Mouse (Mus musculus): ENCODE measurements around the gene Samm50. TPM values are rescaled to one million over a fixed set of nuclear protein-coding genes. Genes with fewer than 3 reads are reported as not detected.

Gene Samm50
- polyA plus RNA-seq, 1 experiment from 2014 or later, result 122 TPM

DNA sequence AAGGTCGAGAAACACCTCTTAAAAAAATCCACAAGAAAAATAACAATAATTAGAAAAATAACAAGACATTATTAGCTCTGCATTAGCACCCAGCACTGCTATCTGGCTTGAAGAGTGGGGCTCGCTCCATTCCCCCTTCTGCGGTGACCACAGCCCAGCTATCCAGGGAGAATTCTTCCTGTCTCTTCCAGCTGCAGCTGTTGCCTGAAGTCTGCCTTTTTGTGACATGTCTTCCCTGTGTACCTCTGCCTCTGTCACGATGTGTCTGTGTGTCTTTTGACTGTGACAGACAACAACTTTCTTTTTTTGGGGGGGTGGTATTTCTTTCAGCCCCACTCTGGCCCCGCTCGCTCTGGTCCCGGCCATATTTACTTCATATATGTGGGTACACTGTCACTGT lies 60.6 kb downstream of the Samm50 start:
- H3K4me1 ChIP-seq, result peaks cover 81% of the 10 kb centered on the region
- WGBS, result 87% methylated on average over 7 of the region's 7 CpGs
- peak overlapping the region; percentile 84 for H3K27ac ChIP-seq

DNA sequence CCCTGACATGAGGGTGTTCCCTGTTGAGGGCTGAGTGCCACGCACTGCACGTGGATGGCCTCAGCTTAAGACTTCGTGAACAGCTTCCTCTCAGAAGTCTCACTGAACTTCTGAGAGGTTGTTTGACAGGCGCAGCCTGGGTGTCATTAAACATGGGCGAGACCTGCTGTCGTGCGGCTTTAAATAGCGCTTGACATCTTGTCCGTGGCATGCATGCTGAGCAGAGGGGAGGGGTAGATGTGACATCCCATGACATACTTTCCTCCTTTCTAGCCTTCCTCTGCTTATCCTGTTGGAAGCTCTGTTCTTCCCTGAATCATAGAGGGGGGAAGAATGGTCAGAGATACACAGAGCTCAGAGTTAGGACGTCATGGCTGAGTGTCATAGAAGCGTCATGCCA lies 61.7 kb downstream of the Samm50 start:
- H3K4me1 ChIP-seq, result peaks cover 88% of the 10 kb centered on the region

More for the DNA sequence above, 60.6 kb downstream of the Samm50 start:
- no peaks in the 10 kb centered on the region for H3K36me3 ChIP-seq
- H3K4me3 ChIP-seq, result no peak overlapping the region
- H3K9me3 ChIP-seq, result no peaks in the 10 kb centered on the region
- no peak for DNase-seq (ENCODE audit: low spot score)
- no peaks in the 10 kb centered on the region for H3K27me3 ChIP-seq (ENCODE audit: insufficient read depth, poor library complexity, severe bottlenecking)

DNA sequence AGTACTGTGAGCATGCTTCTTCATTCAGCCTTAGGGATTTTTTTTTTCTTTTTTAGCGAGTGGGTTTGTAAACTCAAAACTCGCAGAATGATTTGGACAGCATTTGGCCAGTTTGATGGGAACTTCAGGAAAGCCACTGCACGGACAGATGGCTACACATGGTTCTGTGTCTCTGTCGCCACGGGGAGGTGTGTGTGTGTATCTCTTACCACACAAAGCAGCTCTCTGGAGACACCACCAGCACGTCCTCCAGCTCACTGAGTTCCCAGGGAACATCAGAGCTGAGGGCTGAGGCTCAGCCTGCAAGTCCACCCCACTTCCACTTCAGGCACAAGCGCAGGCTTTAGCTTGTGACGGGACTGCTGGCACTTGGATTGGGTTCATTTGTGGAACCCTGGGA lies 62.3 kb downstream of the Samm50 start:
- DNase-seq (ENCODE audit: low spot score), result no peak
- 59% methylated on average over 8 of the region's 8 CpGs for WGBS
- Histone ChIP-seq H3K9me3 (no peaks in the 10 kb centered on the region), H3K27me3 (ENCODE audit: insufficient read depth, poor library complexity, severe bottlenecking) (no peaks in the 10 kb centered on the region), H3K4me3 (no peak overlapping the region), H3K27ac (peak overlapping the region; percentile 84), H3K36me3 (no peaks in the 10 kb centered on the region), H3K4me1 (peaks cover 89% of the 10 kb centered on the region)

More for the DNA sequence above, 61.7 kb downstream of the Samm50 start:
- WGBS, result 34% methylated on average over 11 of the region's 11 CpGs
- H3K4me3 ChIP-seq, result no peak overlapping the region
- no peaks in the 10 kb centered on the region for H3K27me3 ChIP-seq (ENCODE audit: insufficient read depth, poor library complexity, severe bottlenecking)
- H3K36me3 ChIP-seq, result no peaks in the 10 kb centered on the region
- H3K9me3 ChIP-seq, result no peaks in the 10 kb centered on the region
- H3K27ac ChIP-seq, result peak overlapping the region; percentile 84
- peak; percentile 92 for DNase-seq (ENCODE audit: low spot score)

DNA sequence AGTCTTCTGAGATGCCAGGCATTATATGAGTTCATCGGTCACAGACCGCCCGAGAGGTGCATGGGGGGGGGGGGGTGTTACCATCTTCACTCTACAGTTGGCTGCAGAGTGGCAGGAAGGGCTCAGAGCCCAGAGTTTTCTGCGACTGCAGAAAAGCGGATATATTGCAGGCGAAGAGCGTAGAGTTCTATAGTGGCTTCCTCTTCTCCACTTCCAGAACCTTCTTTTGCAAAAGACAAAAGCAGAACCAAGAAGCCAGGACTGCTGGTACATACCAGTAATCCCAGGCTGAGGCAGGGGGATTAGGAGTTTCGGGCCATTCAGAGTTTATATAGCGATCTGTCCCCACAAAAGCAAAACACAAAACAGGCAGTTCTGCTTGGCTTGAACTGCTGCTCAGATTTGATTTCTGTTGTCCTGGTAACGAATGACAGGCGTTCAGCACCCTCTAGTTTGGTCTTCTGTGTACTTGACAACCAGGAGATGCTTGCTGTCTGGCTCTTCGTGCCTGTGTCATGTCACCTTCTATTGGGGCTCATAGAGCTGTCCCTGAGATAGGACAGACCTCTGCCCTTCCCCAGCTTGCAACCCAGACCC lies 64.3 kb downstream of the Samm50 start:
- Histone ChIP-seq H3K4me3 (no peak overlapping the region), H3K27me3 (ENCODE audit: insufficient read depth, poor library complexity, severe bottlenecking) (no peaks in the 10 kb centered on the region), H3K27ac (peak overlapping the region; percentile 84), H3K4me1 (peaks cover 90% of the 10 kb centered on the region), H3K36me3 (peaks cover 4% of the 10 kb centered on the region; the same call in 1 of the 2 replicates), H3K9me3 (no peaks in the 10 kb centered on the region)
- WGBS, result 72% methylated on average over 12 of the region's 12 CpGs
- DNase-seq (ENCODE audit: low spot score), result no peak

DNA sequence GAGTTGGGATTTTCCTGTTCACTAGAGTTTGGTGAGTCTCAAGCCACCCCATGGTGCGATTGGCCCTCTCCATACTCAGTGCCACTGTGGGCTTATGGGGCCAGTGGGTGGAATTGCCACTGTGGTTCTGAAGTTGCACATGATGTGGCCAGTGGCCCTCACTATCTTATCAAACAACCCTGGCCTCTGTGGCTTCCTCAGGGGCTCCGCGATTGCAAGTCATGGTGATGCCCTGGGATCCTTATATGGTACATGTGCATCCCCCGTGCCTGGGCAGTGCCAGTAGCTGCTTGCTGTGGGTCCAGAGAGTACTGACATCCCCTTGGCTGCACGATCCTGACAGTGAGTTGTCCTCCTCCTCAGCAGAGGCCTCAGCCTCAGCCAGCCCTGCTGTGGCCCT lies 64.8 kb downstream of the Samm50 start:
- Histone ChIP-seq H3K27me3 (ENCODE audit: insufficient read depth, poor library complexity, severe bottlenecking) (no peaks in the 10 kb centered on the region), H3K27ac (peak overlapping the region; percentile 84), H3K9me3 (no peaks in the 10 kb centered on the region), H3K4me3 (no peak overlapping the region), H3K36me3 (peaks cover 5% of the 10 kb centered on the region; the same call in 1 of the 2 replicates), H3K4me1 (peaks cover 85% of the 10 kb centered on the region)
- DNase-seq (ENCODE audit: low spot score), result no peak
- WGBS, result 42% methylated on average over 5 of the region's 5 CpGs

DNA sequence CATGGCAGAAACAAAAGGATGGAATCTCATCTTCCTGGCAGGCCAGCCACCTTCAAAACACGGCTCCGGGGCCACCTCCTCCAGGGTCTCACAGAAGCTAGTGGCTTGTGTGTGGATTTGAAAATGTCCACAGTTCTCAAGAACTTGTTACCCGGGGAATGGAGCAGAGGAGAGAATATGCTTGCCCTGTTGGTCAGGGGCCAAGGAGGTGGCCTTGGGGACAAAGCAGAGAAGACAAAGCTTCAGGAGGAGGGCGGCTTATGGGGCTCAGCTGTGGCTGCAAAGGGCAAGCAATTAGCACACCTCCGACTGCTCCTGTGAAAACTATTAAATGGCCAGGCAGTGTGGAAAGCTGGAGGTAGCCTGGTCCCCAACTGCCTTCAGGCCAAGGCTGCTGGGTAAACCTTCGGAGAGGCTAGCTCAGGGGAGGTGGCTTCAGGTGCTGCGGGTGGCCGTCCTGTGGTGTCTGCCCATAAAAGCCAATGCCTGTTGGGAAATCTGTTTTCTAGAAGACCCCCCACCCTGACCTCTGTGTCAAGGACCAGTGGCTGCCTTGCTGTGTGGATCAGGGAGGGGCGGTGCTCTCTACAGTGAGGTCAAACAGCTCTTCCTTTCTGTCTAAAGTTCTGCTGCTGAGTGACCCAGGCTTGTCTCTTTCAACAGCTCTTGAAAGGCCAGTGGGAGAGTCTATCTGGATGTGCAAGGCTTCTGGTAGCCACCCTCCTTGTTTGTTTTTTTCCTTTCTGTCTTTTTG lies 66.7 kb downstream of the Samm50 start:
- Histone ChIP-seq H3K36me3 (peaks cover 5% of the 10 kb centered on the region; the same call in 1 of the 2 replicates), H3K9me3 (no peaks in the 10 kb centered on the region), H3K27ac (peak overlapping the region; percentile 56), H3K4me1 (peaks cover 81% of the 10 kb centered on the region), H3K4me3 (no peak overlapping the region), H3K27me3 (ENCODE audit: insufficient read depth, poor library complexity, severe bottlenecking) (no peaks in the 10 kb centered on the region)
- no peak for DNase-seq (ENCODE audit: low spot score)
- WGBS, result 70% methylated on average over 9 of the region's 9 CpGs

DNA sequence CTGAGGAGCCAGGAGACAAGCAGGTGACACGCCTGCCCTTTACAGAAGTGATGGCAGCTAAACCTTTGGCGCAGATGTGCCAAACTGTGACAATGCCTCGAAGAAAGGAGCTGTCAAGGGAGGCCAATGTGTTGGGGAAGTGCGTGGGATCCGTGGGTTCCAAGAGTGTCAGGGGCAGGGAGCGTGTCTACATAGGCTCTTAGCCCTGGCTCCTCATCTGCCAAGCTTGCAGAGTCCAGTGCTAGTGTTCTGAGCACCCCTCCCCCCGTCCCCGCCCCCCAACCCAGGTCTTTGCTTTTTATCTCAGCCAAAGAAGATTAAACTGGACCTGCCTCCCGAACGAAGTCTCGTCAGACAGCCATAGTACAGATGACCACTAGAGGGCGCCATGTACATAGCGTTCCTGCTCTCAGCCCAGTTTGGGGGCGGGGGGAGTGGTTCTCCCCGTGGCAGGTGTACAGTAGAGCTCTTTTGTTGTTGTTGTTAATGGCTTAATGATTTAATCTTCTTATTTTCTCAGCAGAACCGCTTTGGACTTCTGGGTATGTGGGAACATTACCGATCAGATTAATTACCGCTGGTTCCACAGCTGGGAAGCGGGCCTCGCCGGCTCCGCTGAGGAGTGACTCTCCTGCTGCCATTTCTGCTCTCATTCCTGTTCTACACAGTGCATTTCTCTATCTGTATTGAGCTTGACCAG lies 68.2 kb downstream of the Samm50 start:
- H3K36me3 ChIP-seq, result peaks cover 8% of the 10 kb centered on the region
- 36% methylated on average over 22 of the region's 22 CpGs for WGBS
- H3K4me1 ChIP-seq, result peaks cover 75% of the 10 kb centered on the region
- peak; percentile 86 for DNase-seq (ENCODE audit: low spot score)
- peak overlapping the region; percentile 38; the same call in 1 of the 2 replicates for H3K27ac ChIP-seq
- H3K9me3 ChIP-seq, result no peaks in the 10 kb centered on the region
- no peak overlapping the region for H3K4me3 ChIP-seq
- H3K27me3 ChIP-seq (ENCODE audit: insufficient read depth, poor library complexity, severe bottlenecking), result no peaks in the 10 kb centered on the region

DNA sequence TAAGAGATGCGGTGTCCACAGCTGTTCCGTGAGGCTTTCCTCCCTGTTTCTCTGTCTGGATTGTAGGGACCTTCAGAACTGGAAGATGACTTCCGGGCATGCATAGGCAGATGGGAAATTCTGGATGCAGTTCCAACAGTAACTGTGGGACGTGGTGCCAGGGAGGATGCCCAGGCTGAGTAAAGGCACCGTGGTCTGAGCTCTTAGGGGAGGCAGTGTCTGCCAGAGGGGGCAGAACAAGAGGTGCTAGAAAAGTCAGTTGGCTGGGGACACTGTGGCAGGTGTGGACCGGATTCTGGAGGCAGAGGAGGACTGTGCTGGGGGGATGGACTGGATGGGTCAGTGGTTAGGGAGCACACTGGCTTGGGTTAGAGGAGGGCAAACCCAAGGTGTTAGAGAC lies 70.6 kb downstream of the Samm50 start:
- H3K4me1 ChIP-seq, result peaks cover 71% of the 10 kb centered on the region
- no peaks in the 10 kb centered on the region for H3K27me3 ChIP-seq (ENCODE audit: insufficient read depth, poor library complexity, severe bottlenecking)
- 91% methylated on average over 6 of the region's 6 CpGs for WGBS
- peaks cover 13% of the 10 kb centered on the region for H3K36me3 ChIP-seq
- H3K27ac ChIP-seq, result no peak overlapping the region
- H3K4me3 ChIP-seq, result no peak overlapping the region
- DNase-seq (ENCODE audit: low spot score), result no peak
- H3K9me3 ChIP-seq, result no peaks in the 10 kb centered on the region

DNA sequence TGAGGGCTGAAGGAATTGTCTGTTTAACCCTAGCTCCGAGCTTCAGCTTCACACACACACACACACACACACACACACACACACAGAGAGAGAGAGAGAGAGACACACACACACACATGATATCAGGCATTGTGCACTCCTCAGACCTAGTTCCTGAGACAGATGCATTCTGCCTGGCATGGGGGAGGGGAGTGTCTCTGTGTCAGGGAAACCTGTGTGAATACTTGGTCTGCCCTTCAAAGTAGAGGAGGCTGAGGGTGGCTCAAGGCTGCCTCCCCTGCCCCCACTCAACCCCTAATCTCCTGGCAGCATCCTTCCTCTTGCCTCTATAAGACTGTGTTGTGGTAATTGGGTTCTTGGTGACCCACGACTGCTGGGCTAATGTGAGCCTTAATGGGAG lies 71.5 kb downstream of the Samm50 start:
- no peak for DNase-seq (ENCODE audit: low spot score)
- Histone ChIP-seq H3K36me3 (peaks cover 13% of the 10 kb centered on the region), H3K4me1 (peaks cover 66% of the 10 kb centered on the region), H3K9me3 (no peaks in the 10 kb centered on the region), H3K4me3 (no peak overlapping the region), H3K27me3 (ENCODE audit: insufficient read depth, poor library complexity, severe bottlenecking) (no peaks in the 10 kb centered on the region), H3K27ac (no peak overlapping the region)
- 54% methylated on average over 2 of the region's 2 CpGs for WGBS

DNA sequence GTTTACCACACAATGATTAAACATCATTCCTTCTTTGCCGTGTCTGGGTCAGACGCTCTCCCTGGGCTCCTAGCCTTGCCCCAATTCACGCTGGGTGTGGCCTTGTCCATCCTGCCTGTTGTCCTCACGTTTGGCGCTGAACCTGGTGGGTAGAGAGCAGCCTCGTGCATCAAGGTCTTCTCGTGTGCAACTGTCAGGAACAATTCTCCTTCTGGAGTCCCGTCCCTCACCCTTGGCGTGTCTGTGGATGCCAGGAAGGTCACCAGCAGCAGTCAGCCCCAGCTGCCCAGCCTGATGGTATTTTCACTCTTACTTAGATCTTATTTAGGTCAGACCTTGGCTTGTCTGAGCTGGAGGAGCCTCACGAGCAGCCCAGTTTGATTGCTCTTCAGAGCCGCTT lies 73.1 kb downstream of the Samm50 start:
- H3K36me3 ChIP-seq, result peaks cover 13% of the 10 kb centered on the region
- peaks cover 64% of the 10 kb centered on the region for H3K4me1 ChIP-seq
- DNase-seq (ENCODE audit: low spot score), result no peak
- H3K9me3 ChIP-seq, result no peaks in the 10 kb centered on the region
- H3K4me3 ChIP-seq, result no peak overlapping the region
- no peaks in the 10 kb centered on the region for H3K27me3 ChIP-seq (ENCODE audit: insufficient read depth, poor library complexity, severe bottlenecking)
- 75% methylated on average over 11 of the region's 11 CpGs for WGBS
- H3K27ac ChIP-seq, result peak overlapping the region; percentile 82

DNA sequence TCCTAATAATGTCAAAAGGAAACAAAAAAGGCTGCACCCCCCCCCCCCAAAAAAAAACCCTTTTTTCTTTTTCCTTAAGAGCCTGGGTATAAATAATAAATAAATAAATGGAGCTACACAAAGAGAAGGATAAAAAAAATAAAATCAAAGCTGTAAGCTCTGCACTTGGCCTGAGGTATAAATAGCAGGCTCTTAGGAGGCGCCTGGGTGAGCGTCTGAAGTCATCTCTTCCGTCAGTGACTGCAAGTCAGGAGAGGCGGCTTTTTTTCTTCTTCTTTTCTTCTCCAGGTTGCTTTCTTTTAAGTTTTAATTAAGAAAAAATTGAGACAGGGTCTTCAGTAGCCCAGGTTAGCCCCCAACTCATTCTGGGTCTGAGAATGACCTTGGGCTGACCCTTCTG lies 74.2 kb downstream of the Samm50 start:
- H3K4me1 ChIP-seq, result peaks cover 66% of the 10 kb centered on the region
- no peak overlapping the region for H3K4me3 ChIP-seq
- 41% methylated on average over 4 of the region's 4 CpGs for WGBS
- H3K27me3 ChIP-seq (ENCODE audit: insufficient read depth, poor library complexity, severe bottlenecking), result no peaks in the 10 kb centered on the region
- H3K9me3 ChIP-seq, result no peaks in the 10 kb centered on the region
- H3K36me3 ChIP-seq, result peaks cover 12% of the 10 kb centered on the region
- H3K27ac ChIP-seq, result peak overlapping the region; percentile 82
- DNase-seq (ENCODE audit: low spot score), result no peak

Measured in heart, embryonic 10.5 days (tissue).